Mouse (Mus musculus) heart, adult 2 months (tissue): ENCODE data around the gene Slc6a3. TPM values are rescaled to one million over a fixed set of nuclear protein-coding genes. Genes with fewer than 3 reads are reported as not detected.
A peak's percentile ranks its signal among the peaks of the same experiment; 100 is the strongest.

Experiments
- DNase-seq, 2 experiments: peaks; one replicate each; pipeline ENCODE4 v3.0.0; 2021
- H3K27ac ChIP-seq: fragments of 200-600 bp; 2 replicates; pipeline ENCODE4 v1.8.1; 2022
- H3K27me3 ChIP-seq: fragments of 200-500 bp; 2 replicates; pipeline ENCODE4 v1.6.1; 2012; ENCODE audit warnings: mild to moderate bottlenecking, low read length, inconsistent platforms, mixed read lengths; ENCODE audit not compliant: control insufficient read depth, insufficient read depth
- H3K36me3 ChIP-seq: fragments of 200-500 bp; 2 replicates; pipeline ENCODE4 v1.6.1; 2012; ENCODE audit warnings: low read length, inconsistent platforms; ENCODE audit not compliant: control insufficient read depth, insufficient read depth
- H3K4me1 ChIP-seq: fragments of 200-500 bp; 2 replicates; pipeline ENCODE4 v1.6.1; 2011; ENCODE audit warnings: low read length; ENCODE audit not compliant: control insufficient read depth, insufficient read depth
- H3K4me3 ChIP-seq: fragments of 200-600 bp; 2 replicates; pipeline ENCODE4 v1.8.1; 2022
- H3K79me2 ChIP-seq: fragments of 200-500 bp; replicated peaks from 2 replicates; pipeline ENCODE4 v1.6.1; 2012; ENCODE audit warnings: mild to moderate bottlenecking, inconsistent platforms, low read length, moderate library complexity, mixed read lengths; ENCODE audit not compliant: control insufficient read depth, insufficient read depth
- H3K9ac ChIP-seq: fragments of 200-500 bp; 2 replicates; pipeline ENCODE4 v1.6.1; 2012; ENCODE audit warnings: low read depth, mild to moderate bottlenecking, control low read depth, inconsistent platforms, low read length, mixed read lengths
- CTCF ChIP-seq: fragments of 200-600 bp; IDR thresholded peaks from 2 replicates; pipeline ENCODE4 v1.8.1; 2022; ENCODE audit warnings: antibody characterized with exemption, mild to moderate bottlenecking, moderate library complexity
- EP300 ChIP-seq: fragments of 200-500 bp; IDR thresholded peaks from 2 replicates; pipeline ENCODE4 v1.6.1; 2011; ENCODE audit warnings: low read depth, low read length, control low read depth; ENCODE audit not compliant: insufficient read depth
- POLR2A ChIP-seq: fragments of 200-500 bp; IDR thresholded peaks from 2 replicates; pipeline ENCODE4 v1.6.1; 2011; ENCODE audit warnings: mild to moderate bottlenecking, low read depth, low read length, control low read depth; ENCODE audit not compliant: insufficient read depth
- WGBS: fragments of 180-500 bp; shearing (Covaris S2); methylation state at CpG from one replicate; pipeline ENCODE4 v1.1.7; 2018; 5-methylcytosine and 5-hydroxymethylcytosine counted together
- intact Hi-C: fragments of 180-260 bp; cut with DNase I; formaldehyde crosslinking; loops from one replicate; pipeline ENCODE4 v1.15.1; 2025
- long read RNA-seq: library from polyadenylated mRNA; stranded (forward); transcript quantifications from one replicate; pipeline ENCODE4 v2.0.0, GENCODE M21; 2021
- polyA plus RNA-seq: library from polyadenylated mRNA; depleted of rRNA; stranded (reverse); fragments of >200 nt; gene quantifications from 2 replicates; pipeline ENCODE4 v1.2.3, GENCODE M21; 2012; rRNA removed
- total RNA-seq, 2 experiments: library from RNA; stranded (reverse); gene quantifications; 2 replicates each; pipeline ENCODE4 v1.2.3; 2021

Gene Slc6a3
- total RNA-seq (not detected), polyA plus RNA-seq (not detected in 2 replicates)
- long read RNA-seq, result 0 reads

GRCm38 (mm10) chr13:73536403-73536821, at the start of gene Slc6a3:
Gene Slc6a3, plus strand, starts transcription at chr13:73536747.
- no peaks in the 10 kb centered on the region for H3K79me2 ChIP-seq
- H3K4me1 ChIP-seq, result no peaks in the 10 kb centered on the region
- no peak within 1 kb of the TSS for H3K27ac ChIP-seq
- H3K36me3 ChIP-seq, result no peaks in the 10 kb centered on the region
- under 1% methylated on average over 26 of the region's 26 CpGs for WGBS
- H3K4me3 ChIP-seq, result peak within 1 kb of the TSS; percentile 31
- no peak within 1 kb of the TSS for H3K9ac ChIP-seq
- peaks cover 8% of the 10 kb centered on the region for H3K27me3 ChIP-seq
- intact Hi-C loops, result no loop called here
- TF ChIP-seq POLR2A (no peak), CTCF (no peak), EP300 (no peak)
- DNase-seq, result peak; percentile 26 to 37

- 46% methylated on average over 3 of the region's 3 CpGs for WGBS
- intact Hi-C loops, result loop anchor here (2.0 kb wide), 1 partner anchor 19 kb away; no protein-coding TSS in a partner anchor
- no peak overlapping the region for H3K4me3 ChIP-seq
- TF ChIP-seq POLR2A, result no peak
- no peak overlapping the region for H3K9ac ChIP-seq
- no peak for DNase-seq
- 0 out of 2 replicates have a peak, but pooled peaks cover 2% of the 10 kb centered on the region for H3K4me1 ChIP-seq
- no peaks in the 10 kb centered on the region for H3K36me3 ChIP-seq
- H3K27me3 ChIP-seq, result no peaks in the 10 kb centered on the region
- H3K27ac ChIP-seq, result no peak overlapping the region
- no peaks in the 10 kb centered on the region for H3K79me2 ChIP-seq
Observed at GRCm38 (mm10) chr13:73488105-73488504, 48.4 kb upstream of the Slc6a3 start.

- Histone ChIP-seq H3K4me1 (0 out of 2 replicates have a peak, but pooled peaks cover 2% of the 10 kb centered on the region), H3K9ac (no peak overlapping the region), H3K27ac (no peak overlapping the region), H3K27me3 (no peaks in the 10 kb centered on the region), H3K4me3 (no peak overlapping the region), H3K36me3 (no peaks in the 10 kb centered on the region), H3K79me2 (no peaks in the 10 kb centered on the region)
- TF ChIP-seq EP300 (no peak), CTCF (no peak), POLR2A (no peak)
- WGBS, result 68% methylated on average over 9 of the region's 9 CpGs
- DNase-seq, result no peak
- intact Hi-C loops, result loop anchor here (2.0 kb wide), 1 partner anchor 20 kb away; no protein-coding TSS in a partner anchor
Observed at GRCm38 (mm10) chr13:73488707-73489106, 47.8 kb upstream of the Slc6a3 start.

- no peaks in the 10 kb centered on the region for H3K36me3 ChIP-seq
- DNase-seq, result no peak
- 62% methylated on average over 3 of the region's 3 CpGs for WGBS
- H3K9ac ChIP-seq, result no peak overlapping the region
- no peaks in the 10 kb centered on the region for H3K27me3 ChIP-seq
- no peak overlapping the region for H3K27ac ChIP-seq
- TF ChIP-seq EP300, result no peak
- no peak for TF ChIP-seq POLR2A
- intact Hi-C loops, result loop anchor here (2.0 kb wide), 1 partner anchor 21 kb away; no protein-coding TSS in a partner anchor
- 0 out of 2 replicates have a peak, but pooled peaks cover 2% of the 10 kb centered on the region for H3K4me1 ChIP-seq
- H3K79me2 ChIP-seq, result no peaks in the 10 kb centered on the region
- no peak overlapping the region for H3K4me3 ChIP-seq
Observed at GRCm38 (mm10) chr13:73489986-73490385, 46.6 kb upstream of the Slc6a3 start.

GRCm38 (mm10) chr13:73490564-73491170, 45.9 kb upstream of the Slc6a3 start:
- WGBS, result 73% methylated on average over 8 of the region's 8 CpGs
- Histone ChIP-seq H3K9ac (no peak overlapping the region), H3K79me2 (no peaks in the 10 kb centered on the region), H3K27me3 (no peaks in the 10 kb centered on the region), H3K27ac (no peak overlapping the region), H3K4me3 (no peak overlapping the region), H3K4me1 (0 out of 2 replicates have a peak, but pooled peaks cover 2% of the 10 kb centered on the region), H3K36me3 (no peaks in the 10 kb centered on the region)
- TF ChIP-seq CTCF, result no peak
- TF ChIP-seq POLR2A, result no peak
- no peak for TF ChIP-seq EP300
- intact Hi-C loops, result no loop called here
- no peak for DNase-seq

- Histone ChIP-seq H3K27ac (no peak overlapping the region), H3K36me3 (no peaks in the 10 kb centered on the region), H3K9ac (no peak overlapping the region), H3K4me3 (no peak overlapping the region), H3K4me1 (no peaks in the 10 kb centered on the region), H3K27me3 (no peaks in the 10 kb centered on the region), H3K79me2 (no peaks in the 10 kb centered on the region)
- WGBS, result 85% methylated on average over 4 of the region's 4 CpGs
- DNase-seq, result no peak
- TF ChIP-seq POLR2A (no peak), CTCF (no peak), EP300 (no peak)
- intact Hi-C loops, result no loop called here
Observed at GRCm38 (mm10) chr13:73493183-73493582, 43.4 kb upstream of the Slc6a3 start.
